Mouse (Mus musculus) brain, embryonic 18.5 days (tissue): ENCODE measurements at regions not wholly inside any gene's neighbourhood (a gene's known extent, or its start where the extent isn't known, plus 50 kb on each side); places are given as distances from the start of the nearest gene placed in this dataset.

Experiments used
- DNase-seq: peaks from one replicate; pipeline ENCODE4 v3.0.0-alpha.2; 2012; ENCODE audit warnings: low read depth, low spot score

DNA sequence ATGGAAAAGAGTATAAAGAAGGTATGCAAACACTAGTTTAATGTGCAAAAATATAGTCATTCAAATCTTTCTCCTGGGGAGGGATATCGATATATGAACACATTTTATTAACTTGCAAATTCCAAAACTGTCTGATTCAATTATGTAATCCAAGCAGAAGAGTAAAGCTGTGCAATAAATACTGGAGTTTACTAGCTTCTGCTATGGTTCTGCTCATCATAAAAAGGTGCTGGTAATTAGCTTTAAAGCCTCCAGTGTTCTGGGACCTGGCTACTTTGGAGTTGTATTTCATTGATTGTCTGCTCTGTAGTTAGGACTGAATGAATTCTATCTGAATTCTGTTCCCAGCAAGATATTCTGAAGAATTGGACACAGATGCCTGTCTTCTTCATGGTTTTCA is 602.7 kb upstream of the Akr1e1 start:
- DNase-seq: no peak

DNA sequence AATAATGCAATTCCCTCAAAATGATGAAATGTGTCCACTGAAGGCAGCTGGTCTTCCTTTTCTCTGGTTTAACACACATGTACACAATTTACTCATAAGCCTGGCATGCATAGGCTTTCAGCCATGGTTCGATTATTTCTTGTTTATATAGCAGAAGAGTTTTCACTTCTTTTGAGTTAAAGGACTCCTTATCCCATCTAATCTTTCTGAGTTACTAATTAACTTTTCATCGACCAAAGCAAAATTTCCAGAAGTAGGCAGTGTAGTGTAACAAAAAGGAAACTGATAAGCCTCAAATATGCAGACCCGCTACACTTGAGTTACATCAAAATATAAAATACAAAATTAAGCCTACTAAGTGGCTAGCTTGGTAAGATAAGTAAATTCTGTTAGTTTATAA is 620.5 kb upstream of the Akr1e1 start:
- DNase-seq: no peak

- no peak for DNase-seq
Observed at GRCm38 (mm10) chr13:5234232-5234631, 625.3 kb upstream of the Akr1e1 start.

DNA sequence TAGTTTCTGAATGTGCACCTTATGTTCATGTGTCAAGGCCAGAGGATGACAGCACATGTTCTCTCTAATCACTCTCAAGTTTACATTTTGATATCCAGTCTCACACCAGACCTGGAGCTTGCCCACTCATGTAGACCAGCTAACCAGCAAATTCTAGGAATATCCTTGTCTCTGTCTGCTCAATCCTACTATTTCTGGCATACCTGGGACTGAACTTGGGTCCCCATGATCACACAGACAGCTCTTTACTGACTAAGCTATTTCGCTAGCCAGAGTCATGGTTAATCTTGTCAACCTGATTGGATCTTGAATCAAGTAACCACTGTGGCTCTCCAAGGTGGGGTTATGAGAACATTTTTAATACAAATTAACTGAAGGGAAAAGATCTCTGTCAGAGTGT is 625.9 kb upstream of the Klf6 start:
- no peak for DNase-seq

DNA sequence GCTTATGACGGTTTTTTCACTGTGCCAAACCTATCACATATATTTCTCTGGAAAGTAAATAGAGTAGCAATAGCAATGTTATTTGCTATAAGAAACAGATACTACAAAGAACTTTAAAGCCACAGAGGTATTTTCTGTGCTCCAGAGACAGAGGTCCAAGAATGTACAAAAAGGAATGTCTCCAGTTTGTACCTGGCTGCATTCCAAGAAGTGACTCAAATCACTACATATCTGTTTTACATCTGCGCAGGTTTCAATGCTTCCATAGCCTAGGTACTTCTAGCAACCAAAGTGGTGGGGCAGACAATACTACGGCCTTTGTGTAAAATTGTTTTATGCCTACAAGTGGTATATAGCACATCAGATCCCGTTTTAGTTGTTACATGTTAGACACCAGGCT is 620.7 kb upstream of the Klf6 start:
- no peak for DNase-seq

GRCm38 (mm10) chr13:5242782-5243181 is 618.5 kb upstream of the Klf6 start:
- DNase-seq: no peak

DNA sequence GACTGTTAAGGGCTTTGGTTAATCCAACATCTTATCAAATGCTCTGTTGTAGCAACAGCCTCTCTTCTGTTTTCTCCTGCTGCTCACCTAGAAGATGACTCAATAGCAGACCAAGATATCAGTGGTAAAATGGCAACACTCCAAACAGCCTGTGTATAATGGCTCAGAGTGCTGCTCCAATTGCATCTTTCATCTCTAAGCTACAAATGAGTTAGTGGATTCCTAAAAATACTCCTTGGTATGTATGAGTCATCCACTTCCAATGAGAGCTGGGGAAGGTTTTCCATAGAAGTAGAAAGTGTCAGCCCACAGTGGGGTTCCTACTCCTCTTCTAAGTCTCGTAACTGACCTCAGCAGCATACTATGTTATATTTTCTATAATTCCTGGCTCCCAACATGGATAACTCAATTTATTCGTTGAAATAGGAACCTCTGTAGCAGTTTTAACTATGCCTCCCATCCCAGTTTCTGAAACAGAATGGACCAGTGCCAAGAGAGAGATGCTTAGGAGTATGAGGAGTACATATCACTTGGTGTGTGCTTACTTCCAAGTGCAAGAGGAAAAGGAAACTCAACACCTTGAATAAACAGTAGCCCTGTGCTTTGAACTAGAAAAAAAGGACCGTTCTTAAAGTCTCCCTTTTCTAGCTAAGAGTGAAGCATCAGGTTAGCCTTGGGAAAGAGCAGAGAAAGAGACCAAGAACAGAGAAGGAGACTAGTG is 612.5 kb upstream of the Klf6 start:
- DNase-seq: no peak

DNA sequence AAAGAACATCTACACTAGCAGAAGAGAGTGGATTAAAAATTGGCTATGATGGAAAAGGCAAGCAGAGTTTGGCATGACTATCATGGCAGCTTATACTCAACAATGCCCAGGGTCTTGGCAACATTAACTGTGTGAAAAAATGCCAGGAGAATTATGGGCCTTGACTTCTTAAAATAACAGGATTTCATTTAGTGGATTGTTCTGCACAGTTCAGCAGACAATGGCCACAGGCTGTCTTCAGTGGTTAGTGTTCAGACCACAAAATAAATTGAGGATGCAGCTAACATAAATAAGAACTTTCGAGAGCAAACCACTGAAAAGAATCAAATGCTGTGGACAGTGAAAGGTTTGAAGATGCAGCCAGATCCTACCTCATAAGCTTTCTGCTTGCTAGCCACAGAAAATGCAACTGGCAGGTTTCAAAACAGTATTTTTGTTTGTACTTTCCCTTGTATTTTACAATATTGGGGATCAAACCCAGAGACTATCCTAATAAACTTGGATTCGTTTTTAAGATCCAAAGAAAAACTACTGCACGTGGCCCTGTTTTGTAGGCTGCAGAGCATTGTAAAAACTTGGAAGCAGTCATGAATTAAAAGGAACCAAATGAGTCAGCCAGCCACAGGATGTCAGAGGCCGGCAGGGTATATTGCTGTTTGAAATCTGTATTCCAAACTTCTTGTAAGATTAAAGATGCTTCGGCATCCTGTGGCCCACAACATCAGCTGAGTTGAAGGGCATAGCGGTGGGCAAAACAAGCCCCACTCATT is 603.2 kb upstream of the Klf6 start:
- no peak for DNase-seq

DNA sequence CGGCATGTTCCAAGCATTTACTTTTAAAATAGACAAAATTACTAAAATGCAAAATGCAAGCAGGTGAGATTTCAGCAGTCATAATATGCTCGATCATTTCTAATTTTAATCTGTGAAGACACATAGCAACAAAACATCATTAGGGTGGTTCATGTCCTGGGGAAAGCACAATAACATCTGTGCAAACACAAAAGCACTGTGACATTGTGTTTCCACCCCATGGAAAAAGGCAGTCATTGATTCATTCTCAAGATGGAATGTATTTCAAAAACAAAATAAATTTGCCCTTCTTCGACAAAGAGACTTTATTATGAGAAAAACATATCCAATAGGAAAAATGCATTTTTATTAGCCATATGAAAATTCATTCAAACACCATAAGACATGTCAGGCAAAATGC is 601.5 kb upstream of the Klf6 start:
- no peak for DNase-seq

DNA sequence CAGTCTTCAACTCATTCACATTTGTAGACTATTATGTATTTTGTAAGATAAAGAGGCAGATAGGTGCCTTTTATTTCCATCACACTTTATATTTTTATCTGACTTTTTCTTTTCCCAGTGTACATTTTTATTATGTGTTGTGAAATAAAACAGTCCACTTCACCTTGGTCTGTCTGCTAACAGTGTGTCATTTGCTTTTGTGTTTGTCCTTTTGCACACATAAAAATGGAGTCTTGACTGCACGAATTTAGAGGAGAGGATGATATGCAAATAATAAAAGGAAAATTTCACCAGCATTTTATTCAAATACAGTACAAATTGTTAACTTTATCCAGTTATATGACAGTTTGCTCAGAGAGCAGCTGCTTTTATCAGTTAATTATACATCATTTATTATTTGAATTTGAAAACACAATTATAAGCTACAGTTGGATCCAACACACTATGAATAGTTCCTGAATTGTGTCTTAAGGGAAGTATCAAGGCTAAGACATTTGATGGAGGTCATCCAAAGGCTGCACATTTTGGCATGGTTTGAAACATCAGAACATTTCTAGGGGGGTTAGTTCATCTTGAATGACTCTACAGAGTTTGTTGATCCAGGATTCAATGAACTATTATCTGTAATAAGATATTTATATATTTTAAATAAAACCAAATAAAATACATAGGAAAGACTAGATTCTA is 588.6 kb upstream of the Klf6 start:
- no peak for DNase-seq

GRCm38 (mm10) chr13:5276564-5276963 is 584.7 kb upstream of the Klf6 start:
- DNase-seq: no peak

- no peak for DNase-seq
Observed at GRCm38 (mm10) chr13:5289753-5290449, 571.4 kb upstream of the Klf6 start.

DNA sequence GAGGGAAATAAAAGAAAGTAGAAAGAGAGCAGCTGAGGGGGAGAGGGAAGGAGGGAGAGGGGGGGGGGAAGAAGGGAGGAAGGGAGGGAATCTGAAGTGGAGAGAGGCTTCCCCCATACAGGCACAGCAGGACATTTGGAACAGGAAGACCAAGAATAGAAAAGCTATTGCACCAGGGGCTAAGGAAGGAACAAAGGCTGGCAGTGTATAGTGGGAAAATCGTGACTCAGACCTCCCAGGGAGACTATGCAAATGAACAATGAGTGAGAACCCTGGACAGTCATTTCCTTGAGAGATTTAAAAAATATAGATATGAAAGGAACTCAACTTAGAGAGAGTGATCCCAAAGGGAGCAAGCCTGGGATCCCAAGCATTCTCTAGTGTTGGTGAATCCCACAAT is 559.1 kb upstream of the Klf6 start:
- no peak for DNase-seq

DNA sequence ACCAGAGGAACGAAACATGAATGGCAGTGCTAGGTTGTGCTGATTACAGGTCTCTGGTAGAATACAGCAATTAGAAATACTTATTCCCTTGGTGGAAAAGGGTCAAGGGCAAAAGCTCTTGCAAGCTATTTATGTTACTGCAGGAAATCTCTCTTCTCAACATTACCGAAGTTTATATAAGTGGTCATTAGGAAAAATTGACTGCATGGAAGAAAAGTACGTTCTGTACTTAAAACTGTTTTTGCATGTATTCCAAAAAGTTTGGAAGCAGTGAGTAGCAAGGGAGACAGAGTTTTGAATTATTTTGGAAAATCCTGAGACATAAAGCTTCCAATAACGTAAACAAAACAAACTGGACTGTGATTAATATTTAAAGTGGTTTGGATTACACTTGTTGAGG is 554.6 kb upstream of the Klf6 start:
- no peak for DNase-seq

GRCm38 (mm10) chr13:5313297-5313696 is 548.0 kb upstream of the Klf6 start:
- DNase-seq: no peak

- no peak for DNase-seq
Observed at GRCm38 (mm10) chr13:5315011-5315410, 546.3 kb upstream of the Klf6 start.

- DNase-seq: no peak
Observed at GRCm38 (mm10) chr13:5317941-5318856, 543.1 kb upstream of the Klf6 start.

DNA sequence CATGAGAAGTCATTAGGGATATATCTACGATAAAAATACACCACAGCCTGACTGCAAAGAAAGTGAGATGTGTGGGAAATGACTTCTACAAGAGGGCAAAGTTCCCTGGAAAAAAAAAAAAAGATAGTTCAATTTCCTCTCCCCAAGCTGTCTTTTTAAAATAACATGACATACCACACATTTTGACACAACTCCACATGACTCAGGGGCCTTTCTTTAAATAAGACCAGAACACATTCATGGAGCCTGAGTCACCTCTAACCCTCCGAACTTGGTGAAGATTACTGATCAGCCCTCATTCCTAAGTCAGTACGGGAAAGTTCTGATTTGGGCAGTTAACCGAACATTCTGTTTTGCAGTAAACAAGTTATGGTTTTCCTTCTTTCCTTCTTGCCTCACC is 515.6 kb upstream of the Klf6 start:
- DNase-seq: no peak

DNA sequence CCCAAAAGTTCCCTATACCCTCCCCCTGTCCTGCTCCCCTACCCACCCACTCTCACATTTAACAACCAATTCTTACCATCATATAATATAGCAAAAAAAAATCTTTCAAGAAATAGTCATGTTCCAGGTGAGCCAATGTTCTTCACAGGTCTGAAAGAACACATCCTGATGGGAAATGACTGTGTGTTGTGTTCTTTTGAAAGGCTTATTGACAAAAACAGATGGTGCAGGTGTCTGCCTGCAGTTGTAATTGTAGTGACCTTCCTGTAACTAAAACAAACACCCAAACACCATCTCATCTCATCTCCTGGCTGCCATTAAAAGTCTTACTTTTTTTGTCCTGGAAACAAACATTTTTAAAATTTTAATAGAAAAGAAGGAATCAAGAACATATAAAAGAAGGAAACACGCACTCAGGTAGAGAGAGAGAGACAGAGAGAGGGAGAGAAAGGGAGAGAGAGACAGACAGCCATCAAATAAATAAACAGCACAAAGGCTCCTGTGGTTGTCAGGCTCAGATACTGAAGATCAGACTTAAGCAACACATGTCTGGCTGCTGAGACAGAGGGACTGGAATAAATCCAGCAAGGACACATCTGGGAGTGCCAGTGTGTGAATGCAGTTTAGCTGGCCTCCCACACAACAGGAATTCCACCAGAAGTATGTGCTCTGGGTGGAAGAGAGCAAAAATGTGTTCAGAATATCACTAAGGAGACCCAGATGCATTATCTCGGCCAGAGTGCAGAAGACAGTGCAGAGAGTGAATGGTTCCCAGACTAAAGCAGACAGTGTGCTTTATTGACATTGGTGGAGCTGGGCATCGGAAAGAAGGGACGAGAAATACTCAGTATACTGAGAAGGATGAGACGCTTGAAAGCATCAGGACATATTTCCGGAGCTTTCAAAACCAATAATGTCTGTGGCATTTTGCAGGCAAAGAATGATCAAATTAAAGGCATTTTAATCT is 513.5 kb upstream of the Klf6 start:
- DNase-seq: no peak
